Mouse (Mus musculus) CH12.LX (cell line): ENCODE data around the gene Plcxd2.

ENCODE experiments used
- CTCF ChIP-seq, 2 experiments: IDR thresholded peaks in 1 of 2; conservative IDR thresholded peaks in 1 of 2; 2 replicates each; pipeline ENCODE4 v1.5.1; 2011 to 2012; ENCODE audit warnings: low read depth in 2 of 2, low read length in 2 of 2, improper control_type of control experiment in 1 of 2, inconsistent platforms in 1 of 2, mild to moderate bottlenecking in 1 of 2, moderate library complexity in 1 of 2
- EP300 ChIP-seq: IDR thresholded peaks from 2 replicates; pipeline ENCODE4 v1.6.1; 2011; ENCODE audit warnings: low read length, improper control_type of control experiment
- GABPA ChIP-seq: IDR thresholded peaks from 2 replicates; pipeline ENCODE4 v1.6.1; 2012; ENCODE audit warnings: low read depth, low read length, improper control_type of control experiment, inconsistent platforms; ENCODE audit not compliant: insufficient replicate concordance
- HCFC1 ChIP-seq: IDR thresholded peaks from 2 replicates; pipeline ENCODE4 v1.6.1; 2012; ENCODE audit warnings: low read depth, mild to moderate bottlenecking, inconsistent platforms, low read length, improper control_type of control experiment
- KAT2A ChIP-seq: IDR thresholded peaks from 2 replicates; pipeline ENCODE4 v1.6.1; 2012; ENCODE audit warnings: low read length, improper control_type of control experiment, inconsistent platforms; ENCODE audit not compliant: insufficient replicate concordance
- POLR2A ChIP-seq: IDR thresholded peaks from 2 replicates; pipeline ENCODE4 v1.6.1; 2011; ENCODE audit warnings: low read depth, mild to moderate bottlenecking, improper control_type of control experiment, low read length
- RCOR1 ChIP-seq: conservative IDR thresholded peaks from 2 replicates; pipeline ENCODE4 v1.6.1; 2012; ENCODE audit warnings: low read depth, mild to moderate bottlenecking, inconsistent platforms, low read length, improper control_type of control experiment
- ZMIZ1 ChIP-seq: IDR thresholded peaks from 2 replicates; pipeline ENCODE4 v1.6.1; 2012; ENCODE audit warnings: low read depth, mild to moderate bottlenecking, inconsistent platforms, low read length, improper control_type of control experiment

DNA sequence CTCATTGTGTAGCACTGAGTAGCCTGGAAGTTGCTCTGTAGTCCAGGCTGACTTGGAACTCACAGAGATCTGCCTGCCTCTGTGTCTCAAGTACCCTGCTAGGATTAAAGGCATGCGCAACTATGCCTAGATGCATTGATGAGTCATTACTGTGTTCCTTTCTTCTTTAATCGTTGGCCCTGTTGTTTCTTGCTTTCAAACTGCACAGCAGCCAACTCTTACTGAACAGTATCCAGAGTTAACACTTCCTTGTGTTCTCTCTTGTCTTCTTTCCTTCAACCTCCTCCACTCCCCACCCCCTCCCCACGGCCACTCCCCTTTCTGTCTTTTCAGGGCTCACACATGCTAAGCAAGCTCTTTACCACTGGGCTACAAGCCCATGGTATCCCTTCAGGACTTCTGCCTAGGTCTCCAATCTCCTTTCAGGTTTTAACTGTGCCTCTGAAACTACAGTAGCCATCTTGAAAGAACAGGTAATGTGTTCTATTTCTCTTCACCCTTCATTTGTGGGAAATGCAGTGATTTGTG lies 74.0 kb downstream of the Plcxd2 start:
- TF ChIP-seq GABPA (no peak), CTCF (conservative IDR thresholded peaks at IDR 0.05 in 1 of 2, IDR thresholded peaks at IDR 0.05 in 1 of 2; ENCODE audit: low read depth in 2 of 2, low read length in 2 of 2) (no peak), POLR2A (no peak), RCOR1 (no peak), HCFC1 (no peak), EP300 (no peak), ZMIZ1 (no peak), KAT2A (no peak)
